Mouse (Mus musculus) left cerebral cortex, adult 8-10 months (tissue): ENCODE measurements around the gene Slc38a3. TPM values are rescaled to one million over a fixed set of nuclear protein-coding genes. Genes with fewer than 3 reads are reported as not detected.
A peak's percentile ranks its signal among the peaks of the same experiment; 100 is the strongest.

ENCODE experiments used
- DNase-seq, 2 experiments: peaks; one replicate each; pipeline ENCODE4 v3.0.0; 2022; ENCODE audit warnings: low spot score in 2 of 2
- total RNA-seq, 4 experiments: library from RNA; stranded (reverse); gene quantifications; 2 replicates each; pipeline ENCODE4 v1.2.4; 2022

Slc38a3 gene
- total RNA-seq, 4 experiments from 2014 or later: 82.5 to 94.5 (median 86.9) TPM

DNA sequence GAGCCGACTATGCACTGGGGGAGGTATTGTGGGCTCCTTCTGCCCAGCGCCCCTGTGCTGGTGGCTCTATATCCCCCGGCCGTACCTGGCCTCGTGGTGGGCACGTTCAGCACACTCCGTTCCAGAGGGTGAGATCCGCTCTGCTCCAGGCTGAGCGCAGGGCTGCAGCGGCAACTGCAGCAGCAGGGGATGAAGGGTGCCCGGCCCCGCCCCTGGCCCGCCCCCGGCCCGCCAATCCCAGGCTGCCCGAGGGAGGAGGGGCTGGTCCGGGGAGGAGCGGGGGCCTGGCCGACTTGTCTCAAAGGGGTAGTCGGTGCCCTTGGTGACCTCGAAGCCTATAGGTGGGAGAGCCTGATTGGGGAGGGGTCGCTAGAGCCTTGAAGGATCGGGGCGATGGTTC lies 2.1 kb downstream of the Slc38a3 start:
- no peak for DNase-seq

DNA sequence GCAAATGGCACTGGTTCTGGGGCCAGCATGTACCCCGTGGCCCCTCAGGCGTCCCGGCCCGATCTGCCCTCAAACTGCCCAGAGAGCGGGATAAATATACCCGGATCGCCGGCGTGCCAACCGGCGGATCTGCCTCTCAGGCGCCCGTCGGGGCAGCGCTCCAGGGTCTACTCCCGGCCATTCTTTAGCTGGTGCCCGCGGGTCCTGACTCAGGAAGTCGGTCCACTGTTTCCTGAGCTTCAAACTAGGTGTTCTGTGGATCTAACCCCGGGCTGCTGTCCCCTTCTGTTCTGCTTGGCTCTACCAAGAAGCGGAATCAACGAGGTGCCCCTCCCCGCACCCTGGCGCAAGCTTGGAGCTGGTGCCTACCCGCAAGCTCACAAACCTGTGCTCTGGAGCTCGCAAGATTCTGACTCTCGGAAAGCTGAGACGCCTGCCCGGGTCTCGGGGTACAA lies 2.6 kb downstream of the Slc38a3 start:
- DNase-seq: no peak

DNA sequence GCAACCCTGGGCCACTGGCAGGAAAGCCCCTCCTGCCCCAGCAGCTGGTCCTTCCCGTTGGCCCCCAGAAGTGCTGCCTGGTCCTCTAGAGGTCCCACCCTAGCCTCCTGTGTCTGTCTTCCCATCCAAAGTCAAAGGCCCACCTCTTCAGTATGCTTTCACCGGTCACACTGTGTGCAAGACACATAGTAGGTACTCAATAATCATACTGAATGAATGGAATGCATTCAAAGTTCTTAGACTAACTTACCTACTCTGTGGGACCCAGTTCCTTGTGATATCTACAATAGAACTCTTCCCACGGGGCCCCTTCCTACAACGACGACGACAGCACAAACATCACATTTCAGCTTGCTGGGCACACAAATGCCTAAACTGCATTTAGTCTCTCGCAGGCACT lies 4.0 kb downstream of the Slc38a3 start:
- no peak for DNase-seq

DNA sequence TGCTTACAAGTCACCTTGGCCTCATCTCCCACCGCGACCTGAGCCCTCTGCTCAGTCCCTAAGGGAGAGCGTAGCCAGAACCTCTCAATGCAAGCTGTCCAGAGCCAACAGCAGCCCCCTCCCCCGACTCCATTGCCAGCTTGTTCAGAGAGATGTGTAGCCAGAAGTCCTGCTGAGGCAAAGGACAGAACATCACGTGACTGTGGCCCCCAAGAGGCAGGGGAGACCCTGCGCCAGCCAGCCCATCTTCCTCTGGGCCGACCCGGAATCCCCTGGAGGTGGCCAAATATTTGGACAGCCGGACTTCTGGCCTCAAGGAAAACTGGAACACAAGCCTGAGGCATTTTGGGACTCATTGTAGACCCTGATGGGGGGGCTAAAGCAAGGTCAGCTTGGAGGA lies 5.8 kb downstream of the Slc38a3 start:
- no peak for DNase-seq

DNA sequence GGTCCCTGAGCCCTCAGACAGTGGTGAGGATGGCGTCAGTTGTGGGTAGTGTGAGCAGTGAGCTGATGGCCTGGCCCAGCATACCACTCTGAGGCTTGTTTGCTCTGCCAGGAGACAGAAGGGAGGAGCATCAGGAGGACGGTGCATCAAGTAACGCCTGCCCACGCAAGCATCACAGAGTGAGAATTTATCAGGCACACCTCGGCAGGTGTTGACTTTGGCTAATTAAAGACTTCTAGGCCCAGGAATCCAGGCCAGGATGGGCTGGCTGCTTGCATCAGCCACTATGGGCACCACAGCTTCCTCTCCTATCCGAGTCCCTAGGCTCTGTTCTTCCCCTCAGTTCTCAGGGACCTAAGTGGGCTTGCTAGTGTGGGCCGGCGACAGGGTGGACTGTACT lies 7.0 kb downstream of the Slc38a3 start:
- no peak for DNase-seq

DNA sequence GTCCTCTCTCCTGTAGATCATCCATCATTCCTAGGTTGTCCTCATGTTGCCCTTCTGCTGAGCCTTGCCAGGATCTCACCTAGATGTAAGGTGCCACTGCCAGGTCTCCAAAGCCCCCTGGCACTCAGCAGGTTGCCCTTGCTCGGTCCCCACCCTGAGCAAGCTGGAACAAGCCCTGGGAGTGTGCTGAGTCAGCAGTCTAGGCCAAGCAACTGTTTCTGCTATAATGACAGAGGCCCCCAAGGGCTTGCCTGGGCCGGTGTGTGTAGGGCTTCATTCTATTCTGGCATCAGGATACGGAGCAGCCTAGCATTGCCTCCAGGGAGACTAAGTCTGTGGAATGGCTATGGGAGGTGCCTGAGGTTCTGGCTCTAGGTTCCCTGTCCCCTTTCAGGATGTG lies 8.6 kb downstream of the Slc38a3 start:
- DNase-seq: no peak

DNA sequence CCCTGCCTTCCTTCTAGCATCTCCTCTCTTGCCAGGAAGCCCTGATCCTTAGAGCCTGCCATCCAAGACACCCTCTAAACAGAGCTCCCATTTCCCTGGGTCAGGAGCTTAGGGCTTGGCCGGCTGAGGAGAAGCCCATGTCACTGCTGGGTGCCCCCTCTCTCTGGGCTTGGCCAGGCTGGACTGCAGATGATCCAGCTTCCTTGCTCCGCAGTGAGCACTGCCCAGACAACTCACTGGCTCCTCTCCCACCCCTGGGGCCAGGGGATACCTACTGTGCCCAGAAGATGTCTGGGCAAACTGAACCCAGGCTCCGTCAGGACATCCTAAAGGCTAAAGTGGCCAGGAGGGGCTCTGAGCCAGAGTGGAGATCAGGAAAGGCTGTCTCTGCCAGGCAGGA lies 9.4 kb downstream of the Slc38a3 start:
- no peak for DNase-seq

DNA sequence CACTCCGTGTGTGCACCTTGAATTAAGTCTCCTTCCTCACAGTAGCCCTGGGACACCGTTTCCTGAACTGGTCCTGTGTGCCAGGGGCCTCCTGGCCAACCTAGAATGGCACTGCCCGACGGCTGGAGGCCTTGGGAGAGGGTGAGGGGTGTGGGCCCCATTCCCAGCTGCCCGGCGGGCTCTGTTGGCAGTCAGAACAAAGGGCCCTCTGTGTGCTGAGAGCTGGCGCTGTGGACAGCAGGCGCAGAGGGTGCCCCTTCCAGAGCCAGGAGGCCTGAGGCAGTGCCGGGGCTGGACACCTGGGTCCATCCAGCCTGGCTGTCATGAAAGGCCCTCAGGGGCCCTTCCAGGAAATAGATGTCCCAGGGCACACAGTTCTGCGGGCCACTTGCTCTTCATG lies 9.8 kb downstream of the Slc38a3 start:
- DNase-seq: peak; percentile 43 to 82

DNA sequence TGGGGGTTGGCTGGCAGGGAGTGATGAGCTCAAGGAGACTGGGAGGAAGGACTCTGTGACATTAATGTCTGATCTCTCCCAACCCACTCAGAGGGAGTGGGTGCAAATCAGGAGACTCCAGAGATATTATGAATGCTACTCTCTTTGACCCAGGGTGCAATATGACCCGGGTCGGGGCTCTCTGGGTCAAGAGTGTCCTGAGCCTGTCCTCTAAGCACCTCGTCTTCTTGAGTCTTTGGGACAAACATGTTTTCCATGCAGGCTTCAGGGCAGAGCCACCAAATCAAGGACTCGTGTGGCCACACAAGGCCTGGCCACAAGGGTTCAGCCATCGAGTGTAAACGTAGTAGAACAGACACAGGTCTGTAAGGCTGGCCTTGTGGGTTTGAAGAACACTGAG lies 11.2 kb downstream of the Slc38a3 start:
- no peak for DNase-seq

DNA sequence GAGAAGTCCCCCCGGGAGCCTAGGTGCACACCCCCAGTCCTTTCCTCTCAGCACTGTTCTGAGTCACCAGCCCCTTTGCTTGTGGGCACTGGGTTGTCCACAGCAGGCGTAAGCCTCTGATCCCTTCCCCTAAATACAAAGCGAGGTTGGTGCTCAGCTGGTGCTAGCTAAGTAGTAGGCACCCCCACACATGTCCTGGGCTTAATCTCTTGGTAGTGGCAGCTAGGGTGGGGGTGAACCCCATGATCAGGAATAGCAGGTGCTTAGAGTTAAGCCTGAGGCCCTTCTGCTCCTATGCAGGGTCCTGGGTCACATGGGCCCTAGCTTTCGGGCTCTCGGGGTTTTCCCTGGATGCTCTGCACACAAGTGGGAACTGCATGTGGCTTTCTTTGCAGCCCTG lies 12.2 kb downstream of the Slc38a3 start:
- DNase-seq: no peak

DNA sequence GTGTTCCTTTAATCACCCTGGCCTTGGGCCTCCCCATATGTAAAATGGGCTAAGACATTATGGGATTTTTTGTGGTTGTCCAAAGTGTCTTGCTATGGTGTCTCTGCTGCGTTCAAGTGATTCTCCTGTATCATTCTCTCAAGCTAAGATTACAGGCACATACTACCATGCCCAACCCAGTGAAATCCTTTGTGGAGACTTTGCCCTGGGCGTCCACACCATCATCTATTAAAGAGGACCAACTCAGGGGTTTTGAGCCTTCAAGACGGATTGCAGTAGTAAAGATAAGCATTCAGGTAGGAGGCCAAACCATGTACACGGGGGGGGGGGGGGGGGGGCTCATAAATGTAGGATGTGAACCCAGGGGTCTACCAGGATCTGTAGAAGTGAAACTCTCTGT lies 14.7 kb downstream of the Slc38a3 start:
- no peak for DNase-seq

DNA sequence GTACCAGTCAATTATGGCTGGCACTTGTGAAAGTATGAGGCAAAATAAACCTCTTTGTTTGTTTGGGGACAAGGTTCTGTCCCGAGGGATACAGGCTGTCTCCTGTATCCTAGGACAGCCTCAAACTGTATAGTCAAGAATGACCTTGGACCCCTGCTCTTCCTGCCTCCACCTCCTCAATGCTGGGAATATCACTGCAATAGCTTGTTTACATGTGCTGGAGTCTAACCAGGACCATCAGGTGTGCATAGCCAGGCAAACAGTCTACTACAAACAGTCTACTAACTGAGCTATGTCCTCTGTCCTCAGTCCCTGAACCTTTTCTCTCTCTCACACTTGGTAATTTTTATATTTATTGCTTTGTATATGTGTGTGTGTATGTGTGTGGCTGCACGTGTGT lies 15.9 kb downstream of the Slc38a3 start:
- DNase-seq: no peak

DNA sequence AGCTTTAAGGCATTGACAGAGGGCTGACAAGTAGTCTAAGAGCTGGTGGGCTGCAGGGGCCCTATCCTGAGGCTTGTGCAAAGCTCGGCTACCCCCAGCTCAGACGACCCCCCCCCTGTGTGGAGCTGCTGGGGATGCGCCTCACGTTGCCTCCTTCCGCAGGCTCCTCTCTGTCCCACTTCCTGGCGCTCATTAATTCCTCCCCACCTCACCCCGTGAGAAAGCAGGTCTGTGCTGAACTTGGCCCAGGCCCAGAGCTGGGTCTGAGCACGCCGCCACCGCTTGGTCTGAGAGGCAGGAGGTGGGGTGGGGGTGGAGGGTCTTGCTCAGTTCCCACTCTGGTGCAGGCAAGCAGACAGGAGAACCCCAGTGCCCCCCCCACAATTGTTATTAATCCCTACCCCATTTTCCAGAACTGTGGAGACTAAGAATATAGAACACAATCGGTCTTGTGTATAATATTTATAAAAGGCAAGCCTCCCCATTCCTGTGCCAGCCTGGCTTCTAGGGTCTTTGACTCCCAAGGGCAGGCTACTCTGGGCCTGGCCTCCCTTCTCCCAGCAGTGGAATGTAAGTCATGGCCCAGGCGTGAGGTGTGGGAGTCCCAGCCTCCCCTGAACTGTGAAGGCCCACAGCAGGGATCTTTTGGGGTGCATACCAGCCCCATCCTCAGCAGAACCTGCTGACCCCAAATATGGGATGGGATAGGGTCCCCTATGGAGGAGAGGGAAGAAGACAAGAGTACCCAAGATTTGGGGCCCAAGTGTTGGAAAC lies 18.4 kb downstream of the Slc38a3 start:
- no peak for DNase-seq

DNA sequence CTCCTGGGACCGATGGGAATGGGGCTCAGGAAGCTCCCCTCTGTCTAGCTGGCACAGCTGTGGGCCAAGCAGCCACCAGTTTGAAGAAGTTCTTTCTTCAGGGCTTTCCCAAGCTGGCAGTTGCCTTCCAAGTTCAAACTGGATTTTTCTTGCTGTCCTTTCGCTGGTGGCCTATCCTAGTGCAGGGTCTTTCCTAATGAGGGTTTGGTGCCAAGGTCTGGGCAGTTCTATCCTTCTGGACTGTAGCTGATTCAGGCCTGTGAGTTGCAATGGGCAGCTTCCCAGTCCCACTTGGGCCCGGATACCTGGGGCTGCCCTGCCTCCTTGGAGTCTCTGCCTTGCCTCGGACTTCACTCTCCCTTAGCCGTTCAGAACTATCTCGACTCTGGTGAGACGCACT lies 19.1 kb downstream of the Slc38a3 start:
- no peak for DNase-seq

DNA sequence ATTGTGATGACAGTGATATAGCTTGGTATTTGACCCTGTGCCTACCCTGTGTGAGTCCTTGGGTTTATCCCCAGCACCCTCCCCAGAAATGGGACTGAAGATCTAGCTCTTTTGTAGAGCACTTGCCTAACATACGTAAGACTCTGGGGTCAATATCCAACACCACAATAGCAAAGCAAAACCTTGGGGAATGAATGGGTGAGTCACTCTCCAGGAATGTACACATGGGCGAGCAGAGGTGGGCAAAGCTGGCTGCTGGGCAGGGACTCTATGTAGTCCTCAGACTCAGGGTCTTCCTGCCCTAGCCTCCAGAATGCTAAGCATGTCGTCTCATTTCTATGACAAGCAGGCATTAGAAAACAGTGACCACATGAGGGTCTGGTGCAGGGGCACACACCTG lies 20.6 kb downstream of the Slc38a3 start:
- no peak for DNase-seq

DNA sequence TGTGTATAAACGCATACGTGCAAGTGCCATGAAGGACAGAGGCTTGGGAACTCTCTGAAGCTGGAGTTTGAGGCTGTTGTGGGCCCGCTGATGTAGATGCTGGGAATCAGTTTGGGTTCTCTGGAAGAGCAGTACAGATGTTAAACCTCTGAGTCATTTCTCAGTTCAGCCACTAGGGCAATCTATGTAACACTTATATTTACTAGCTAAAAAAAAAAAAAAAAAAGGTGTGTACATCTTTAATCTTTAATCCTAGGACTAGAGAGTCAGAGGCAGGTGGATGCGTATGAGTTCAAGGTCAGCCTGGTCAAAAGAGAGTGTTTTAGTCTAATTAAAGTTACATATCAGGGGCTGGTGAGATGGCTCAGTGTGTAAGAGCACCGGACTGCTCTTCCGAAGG lies 22.4 kb downstream of the Slc38a3 start:
- no peak for DNase-seq

DNA sequence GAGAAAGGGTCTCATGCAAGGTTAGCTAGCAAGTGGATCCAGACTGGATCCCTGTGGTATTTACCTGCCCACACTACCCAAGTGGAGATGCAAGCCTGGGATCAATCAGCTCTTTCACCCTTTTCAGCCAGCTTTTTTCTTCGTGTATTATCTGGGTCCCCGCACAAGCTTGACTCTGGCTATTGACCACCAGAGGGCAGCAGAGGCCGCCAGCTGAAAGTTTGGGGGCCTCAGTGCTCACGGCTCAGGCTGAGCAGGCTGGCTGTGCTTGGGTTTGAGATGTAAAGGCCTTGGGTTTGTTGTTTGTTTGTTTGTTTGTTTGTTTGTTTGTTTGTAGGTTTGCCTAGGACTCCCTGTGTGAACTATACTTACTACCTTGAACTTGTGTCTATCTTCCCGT lies 23.8 kb downstream of the Slc38a3 start:
- DNase-seq: no peak

DNA sequence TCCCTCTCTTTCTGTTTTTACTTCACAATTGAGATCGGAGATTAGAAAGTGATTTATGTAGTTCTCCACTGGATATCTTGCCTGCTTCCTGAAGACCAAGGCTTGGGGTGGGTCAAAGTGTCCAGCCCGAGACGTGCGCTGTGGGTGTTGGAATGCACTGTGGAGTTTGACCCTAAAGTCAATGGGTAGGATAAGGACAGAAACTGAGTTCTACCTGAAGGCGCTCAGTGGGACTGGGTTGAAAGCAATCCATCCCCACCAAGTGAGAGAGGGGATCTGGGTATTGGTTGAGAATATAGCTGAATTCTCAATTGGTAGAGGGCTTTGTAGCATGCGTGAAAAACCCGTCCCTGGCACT lies 24.2 kb downstream of the Slc38a3 start:
- DNase-seq: no peak

DNA sequence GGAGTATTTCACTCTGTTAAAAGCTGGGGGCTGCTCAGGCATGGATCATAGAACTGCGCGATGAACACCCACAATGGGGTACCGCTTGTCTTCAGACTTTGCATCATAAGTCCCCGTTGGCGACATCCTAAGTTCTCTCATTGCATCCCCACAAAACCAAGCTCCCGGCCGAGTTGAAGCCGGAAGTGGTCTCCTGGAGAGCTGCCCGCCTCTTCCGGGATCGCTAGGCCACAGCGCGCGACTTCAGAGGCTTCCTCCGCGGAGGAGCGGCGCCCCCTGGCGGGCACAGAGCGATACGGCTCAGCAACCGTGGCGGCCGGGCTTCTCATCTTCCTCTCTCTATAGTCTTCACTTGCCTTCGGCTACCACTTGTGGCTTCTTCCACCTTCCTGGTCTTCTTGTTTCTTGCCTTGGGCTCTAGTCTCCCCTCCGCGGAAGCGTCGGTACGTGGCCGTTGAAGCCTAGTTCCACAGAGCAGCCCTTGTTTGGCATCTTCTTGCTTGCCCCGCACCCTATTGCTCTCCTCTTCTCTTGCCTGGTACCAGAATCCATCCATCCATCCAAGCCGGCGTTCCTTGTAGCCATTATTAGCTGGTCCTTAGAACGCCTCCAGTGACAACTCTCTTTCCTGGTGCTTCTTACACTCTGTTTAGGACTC lies 24.7 kb downstream of the Slc38a3 start:
- peak; percentile 82 to 90 for DNase-seq

DNA sequence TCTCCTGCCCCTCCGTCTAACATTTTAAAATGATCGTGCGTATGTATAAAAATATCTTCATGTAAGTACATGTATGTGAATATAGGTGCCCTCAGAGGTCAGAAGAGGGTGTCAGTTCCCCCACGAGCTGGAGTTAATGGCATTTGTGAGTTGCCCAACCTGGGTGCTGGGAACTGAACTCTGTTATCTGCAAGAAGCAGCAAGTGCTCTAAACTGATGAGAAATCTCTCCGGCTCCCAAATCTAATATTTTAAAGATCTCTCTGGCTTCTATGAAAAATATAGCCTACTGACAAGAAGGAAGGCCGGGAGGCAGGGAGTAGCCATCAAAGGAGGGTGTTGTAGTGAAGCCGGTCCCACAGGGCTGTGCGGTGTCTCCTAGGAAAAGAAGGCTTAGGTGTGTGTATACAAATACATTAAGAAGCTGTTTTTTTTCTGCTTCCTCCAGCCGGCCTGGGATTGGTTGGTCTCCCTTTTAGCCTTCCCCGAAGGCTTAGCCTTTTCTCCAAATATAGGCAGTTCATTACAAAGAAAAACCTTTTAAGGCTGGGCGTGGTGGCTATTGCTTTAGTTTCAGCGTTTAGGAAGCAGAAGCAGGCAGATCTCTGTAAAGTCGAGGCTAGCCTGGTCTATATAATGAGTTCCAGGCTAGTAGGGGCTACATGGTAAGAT lies 25.7 kb downstream of the Slc38a3 start:
- DNase-seq: no peak

DNA sequence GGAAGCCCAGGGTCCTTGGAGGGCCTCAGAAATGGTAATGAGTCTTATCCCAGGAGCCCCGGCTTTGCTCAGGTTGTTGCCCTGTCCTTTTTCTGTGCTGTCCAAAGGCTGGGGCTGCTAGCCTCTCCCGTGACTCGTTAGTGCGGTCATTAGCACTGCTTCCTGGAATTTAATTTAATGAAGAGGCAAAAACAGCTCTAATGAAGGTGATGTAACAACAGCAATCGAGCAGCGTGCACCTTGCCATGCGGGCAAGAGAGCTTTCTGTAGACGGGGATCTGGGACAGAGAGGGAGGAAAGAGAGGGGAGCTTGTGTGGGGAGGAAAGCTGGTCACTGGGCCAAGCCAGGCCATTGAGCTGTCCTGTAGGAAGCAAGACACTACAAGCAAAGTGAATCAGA lies 27.7 kb downstream of the Slc38a3 start:
- DNase-seq: no peak

DNA sequence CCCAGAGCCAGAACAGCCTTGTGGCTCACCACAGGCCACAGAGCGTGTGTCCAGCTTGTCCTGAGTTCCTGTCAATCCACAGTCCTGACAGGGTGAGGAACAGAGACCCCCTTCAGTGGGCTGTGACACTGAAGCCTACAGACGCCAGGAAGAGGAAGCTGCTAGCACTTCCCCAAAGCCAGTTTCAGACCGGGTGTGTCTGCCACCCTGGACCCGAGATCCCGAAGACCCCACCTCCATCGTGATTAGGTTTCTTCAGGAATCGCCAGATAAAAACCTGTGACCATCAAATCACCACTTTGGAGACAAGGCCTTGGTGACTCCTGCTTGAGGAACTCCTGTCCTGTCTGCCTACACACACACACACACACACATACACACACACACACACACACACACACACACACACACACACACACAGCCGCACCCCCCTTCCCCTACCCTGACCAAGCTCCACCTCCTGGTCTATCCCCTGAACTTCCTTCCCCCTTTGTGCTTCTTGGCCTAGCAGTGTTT lies 29.0 kb downstream of the Slc38a3 start:
- no peak for DNase-seq

DNA sequence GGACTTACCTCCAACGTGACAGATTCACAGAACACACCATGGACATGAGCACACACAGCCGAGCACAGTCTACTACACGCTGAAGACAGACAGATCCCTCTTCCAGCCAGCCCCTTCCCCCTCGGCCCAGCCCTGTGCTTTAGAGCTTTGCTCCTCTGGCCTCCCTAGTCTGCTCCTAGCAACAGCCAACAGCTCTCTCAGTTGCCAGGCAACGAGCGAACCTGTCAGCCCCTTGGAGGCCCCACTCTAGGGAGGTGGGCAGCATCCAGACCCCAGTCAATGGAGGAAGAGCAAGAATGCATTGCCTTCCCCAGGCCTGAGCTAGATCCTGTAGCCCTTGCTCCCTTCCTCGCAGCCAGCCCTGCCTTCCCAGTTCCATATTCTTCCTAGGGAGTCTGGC lies 32.3 kb downstream of the Slc38a3 start:
- DNase-seq: no peak
